Mouse (Mus musculus) layer of hippocampus, adult 6 months (tissue): ENCODE data around the gene Vmn1r65. TPM values are rescaled to one million over a fixed set of nuclear protein-coding genes. Genes with fewer than 3 reads are reported as not detected.

Source experiments
- long read RNA-seq, 2 experiments: library from polyadenylated mRNA; unstranded; transcript quantifications; one replicate each; pipeline ENCODE4 v2.0.0; 2019 to 2020
- polyA plus RNA-seq: library from polyadenylated mRNA; unstranded; fragments of <200 nt; fragmentation: Nextera tagmentation; gene quantifications from 2 replicates; pipeline ENCODE4 v1.2.3, GENCODE M21; 2021

The Vmn1r65 gene
- not detected in 2 replicates for polyA plus RNA-seq
- long read RNA-seq, experiment 1: 0 reads
- long read RNA-seq, experiment 2: 0 reads

GRCm38 (mm10) chr7:6010910-6011309 is at the start of gene Vmn1r65:
Vmn1r65 (minus strand) TSS chr7:6011010.

GRCm38 (mm10) chr7:6044861-6045260 is 34.1 kb upstream of the Vmn1r65 start, which contains the start of gene Nlrp4c:
Nlrp4c (plus strand) TSS chr7:6045161.

Other genes with a start within 250 kb of the Vmn1r65 start
- gene Vmn1r63, start 205.6 kb downstream of the Vmn1r65 start, polyA plus RNA-seq: not detected in 2 replicates
- not detected in 2 replicates for gene Vmn1r64, start 126.5 kb downstream of the Vmn1r65 start, polyA plus RNA-seq
- gene Nlrp4c, start 34.2 kb upstream of the Vmn1r65 start, polyA plus RNA-seq: not detected in 2 replicates
- 7.5 and 10.9 TPM in 2 replicates for gene Zfp787, start 145.0 kb upstream of the Vmn1r65 start, polyA plus RNA-seq
- 35.4 and 44.9 TPM in 2 replicates for gene Zfp444, start 161.2 kb upstream of the Vmn1r65 start, polyA plus RNA-seq
- not detected in 2 replicates for gene Galp, start 186.1 kb upstream of the Vmn1r65 start, polyA plus RNA-seq
- gene Zscan5b, start 211.3 kb upstream of the Vmn1r65 start, polyA plus RNA-seq: not detected in 2 replicates
- gene Epp13, start 241.7 kb upstream of the Vmn1r65 start, polyA plus RNA-seq: not detected in 2 replicates